ENCODE assay signal across 33 mouse cellular contexts in genomic region chr5:137699080-137699479, GRCm38 (mm10). TPM values are rescaled to one million over a fixed set of nuclear protein-coding genes. Genes with fewer than 3 reads are reported as not detected.
DNase-seq lines count a peak whose midpoint lies in the region; ATAC-seq lines count a peak whose summit lies in the region.
"Had no signal": no experiment of that assay in that cellular context is flagged by ENCODE, and none has a peak within 500 bp of the region (broad histone marks: within the 10 kb centered on the region; RNA-seq: fewer than 3 reads in every experiment).

No protein-coding gene starts in this region.

- no peaks in the 10 kb centered on the region for H3K27me3 ChIP-seq in heart, embryonic 16.5 days (ENCODE audit: control insufficient read depth, insufficient read depth, low read length)
- H3K27me3 ChIP-seq: embryonic facial prominence, embryonic 13.5 days; forebrain, embryonic 12.5 days; forebrain, embryonic 15.5 days; heart, embryonic 12.5 days; heart, embryonic 15.5 days had no signal

- no peak; the same call in 1 of the 2 replicates for ATAC-seq in heart, embryonic 16.5 days (replicated peaks; ENCODE audit: extremely low read depth, insufficient read depth, low FRiP score)
- ATAC-seq: activated CD4-positive, CD25-positive, alpha-beta regulatory T cell, adult 4 months; CD4-positive, CD25-positive, alpha-beta regulatory T cell, adult 4 months; forebrain, embryonic 15.5 days; hindbrain, postnatal 0 days had no signal

- DNase-seq in heart, adult 8-10 months (ENCODE audit: low spot score), result no peak
- peak; percentile 59 for DNase-seq in NIH3T3 (ENCODE audit: low read depth)
- DNase-seq in thymus, postnatal 25 days, result peak; percentile 50
- no peak for DNase-seq in frontal cortex, postnatal 36 days (ENCODE audit: low spot score in 2 of 2)
- no peak for DNase-seq in spleen, adult 12 weeks (ENCODE audit: low spot score)
- DNase-seq: adrenal gland, adult 8-10 months; adrenal gland, postnatal 25 days; cerebellum, adult 11-12 months; cerebellum, adult 8-10 months; cerebellum, postnatal 10 days; cerebellum, postnatal 36 days; embryo, embryonic 11 days; gastrocnemius, postnatal 10 days; gastrocnemius, postnatal 36 days; heart, adult 2 months; heart, postnatal 14 days; heart, postnatal 4 days had no signal

- 0 out of 2 replicates have a peak overlapping the region, but pooled peaks have one; percentile 27 for H3K27ac ChIP-seq in heart, embryonic 16.5 days (ENCODE audit: low read length)
- H3K27ac ChIP-seq: embryonic facial prominence, embryonic 10.5 days; embryonic facial prominence, embryonic 13.5 days; forebrain, embryonic 12.5 days; forebrain, embryonic 15.5 days; heart, adult 2 months; heart, embryonic 15.5 days; hindbrain, embryonic 14.5 days; hindbrain, postnatal 0 days had no signal

- H3K4me3 ChIP-seq in heart, embryonic 16.5 days (ENCODE audit: low read length), result no peak overlapping the region
- H3K4me3 ChIP-seq: embryonic facial prominence, embryonic 10.5 days; embryonic facial prominence, embryonic 13.5 days; erythroblast, embryonic 14.5 days; forebrain, embryonic 12.5 days; forebrain, embryonic 15.5 days; heart, adult 2 months; heart, embryonic 12.5 days; heart, embryonic 15.5 days had no signal

- WGBS in heart, embryonic 16.5 days, result 52% methylated on average over 3 of the region's 3 CpGs

- H3K4me1 ChIP-seq in heart, embryonic 16.5 days (ENCODE audit: control insufficient read depth, insufficient read depth, low read length), result no peaks in the 10 kb centered on the region
- H3K4me1 ChIP-seq: embryonic facial prominence, embryonic 10.5 days; embryonic facial prominence, embryonic 13.5 days; forebrain, embryonic 15.5 days had no signal

- H3K36me3 ChIP-seq in heart, embryonic 16.5 days (ENCODE audit: control insufficient read depth, insufficient read depth), result no peaks in the 10 kb centered on the region
- H3K36me3 ChIP-seq: embryonic facial prominence, embryonic 10.5 days; embryonic facial prominence, embryonic 13.5 days; forebrain, embryonic 12.5 days; forebrain, embryonic 15.5 days; heart, embryonic 12.5 days; heart, embryonic 15.5 days had no signal

- no peak overlapping the region for H3K9ac ChIP-seq in heart, embryonic 16.5 days (ENCODE audit: low read length)
- H3K9ac ChIP-seq: embryonic facial prominence, embryonic 13.5 days; forebrain, embryonic 12.5 days; forebrain, embryonic 15.5 days; heart, embryonic 12.5 days; heart, embryonic 15.5 days; hindbrain, embryonic 14.5 days had no signal

- no peak overlapping the region for H3K4me2 ChIP-seq in heart, embryonic 16.5 days (ENCODE audit: low read depth, low read length)
- H3K4me2 ChIP-seq: embryonic facial prominence, embryonic 13.5 days; forebrain, embryonic 12.5 days; forebrain, embryonic 15.5 days; heart, embryonic 12.5 days; heart, embryonic 15.5 days; hindbrain, embryonic 14.5 days had no signal

- no peaks in the 10 kb centered on the region for H3K9me3 ChIP-seq in heart, embryonic 16.5 days (replicated peaks; ENCODE audit: control insufficient read depth, low read length)
- H3K9me3 ChIP-seq: embryonic facial prominence, embryonic 10.5 days; embryonic facial prominence, embryonic 13.5 days; forebrain, embryonic 12.5 days; forebrain, embryonic 15.5 days; heart, embryonic 12.5 days; heart, embryonic 15.5 days had no signal

RNA-seq across cellular contexts. Expression of gene Agfg2, which starts 14.6 kb away (rescaled TPM):
- 19.4 and 21.0 TPM in 2 replicates for polyA plus RNA-seq in heart, embryonic 16.5 days (2015; fragmentation: Nextera tagmentation; extraction: Ambion mirVana)
- total RNA-seq in heart, adult 8-10 months (2022), result 10 to 100 TPM; 13.1 to 23.0 (median 15.4) TPM

RNA-seq across cellular contexts. Expression of gene Nyap1, which starts 42.3 kb away (rescaled TPM):
- 1.6 and 1.9 TPM in 2 replicates for polyA plus RNA-seq in heart, embryonic 16.5 days (2015; fragmentation: Nextera tagmentation; extraction: Ambion mirVana)
- under 1 TPM; 0.35 to 0.89 (median 0.81) TPM for total RNA-seq in heart, adult 8-10 months (2022)
- total RNA-seq: granulocyte monocyte progenitor cell, adult 5-6 weeks had no signal

RNA-seq across cellular contexts. Expression of gene Tsc22d4, which starts 46.5 kb away (rescaled TPM):
- polyA plus RNA-seq in heart, embryonic 16.5 days (2015; fragmentation: Nextera tagmentation; extraction: Ambion mirVana), result 164 and 189 TPM in 2 replicates
- total RNA-seq in heart, adult 8-10 months (2022), result 100 to 1,000 TPM; 237 to 281 (median 242) TPM

RNA-seq across cellular contexts. Expression of gene Irs3, which starts 53.6 kb away (rescaled TPM):
- polyA plus RNA-seq in heart, embryonic 16.5 days (2015; fragmentation: Nextera tagmentation; extraction: Ambion mirVana), result 0.20 and 0.21 TPM in 2 replicates
- under 1 TPM; 0.30 to 0.94 (median 0.56) TPM for total RNA-seq in heart, adult 8-10 months (2022)
- total RNA-seq: granulocyte monocyte progenitor cell, adult 5-6 weeks; heart, postnatal 4 days; MEL had no signal
- polyA plus RNA-seq: activated CD4-positive, CD25-positive, alpha-beta regulatory T cell, adult 4 months; brain, embryonic 14.5 days; CD4-positive, CD25-positive, alpha-beta regulatory T cell, adult 4 months; erythroblast, embryonic 14.5 days; forebrain, embryonic 12.5 days; intestine, embryonic 14.5 days had no signal

RNA-seq across cellular contexts. Expression of gene Sap25, which starts 57.9 kb away (rescaled TPM):
- polyA plus RNA-seq in heart, embryonic 16.5 days (2015; fragmentation: Nextera tagmentation; extraction: Ambion mirVana), result 6.2 and 6.3 TPM in 2 replicates
- 1 to 10 TPM; 1.6 to 4.0 (median 2.8) TPM for total RNA-seq in heart, adult 8-10 months (2022)

Comparison
In these comparisons a context has a peak if more than half of its experiments do, and no peak if none do; other contexts are left out.
1. DNase-seq: peak in NIH3T3 (single experiment) and thymus, postnatal 25 days (single experiment); none in heart, adult 8-10 months (single experiment), frontal cortex, postnatal 36 days (0 of 2) and spleen, adult 12 weeks (single experiment).